Mouse (Mus musculus) bone marrow, adult 2 months (tissue): ENCODE data around the gene Cog4. TPM values are rescaled to one million over a fixed set of nuclear protein-coding genes. Genes with fewer than 3 reads are reported as not detected.
A peak's percentile ranks its signal among the peaks of the same experiment; 100 is the strongest.

ENCODE experiments used
- H3K27ac ChIP-seq: fragments of 200-500 bp; 2 replicates; pipeline ENCODE4 v1.5.1; 2012; ENCODE audit warnings: low read depth, mild to moderate bottlenecking, control low read depth, inconsistent platforms, low read length; ENCODE audit not compliant: control insufficient read depth, poor library complexity, insufficient read depth
- H3K4me1 ChIP-seq: fragments of 200-500 bp; 2 replicates; pipeline ENCODE4 v1.6.1; 2011; ENCODE audit warnings: low read length; ENCODE audit not compliant: control insufficient read depth, insufficient read depth
- H3K4me3 ChIP-seq: fragments of 200-500 bp; replicated peaks from 2 replicates; pipeline ENCODE3; 2011; ENCODE audit warnings: mild to moderate bottlenecking, low read depth, low read length, control low read depth; ENCODE audit not compliant: control insufficient read depth
- CTCF ChIP-seq: fragments of 200-500 bp; IDR thresholded peaks from 2 replicates; pipeline ENCODE4 v1.5.1; 2011; ENCODE audit warnings: low read length, control low read depth; ENCODE audit not compliant: control insufficient read depth, insufficient read depth
- POLR2A ChIP-seq: fragments of 200-500 bp; IDR thresholded peaks from 2 replicates; pipeline ENCODE4 v1.6.1; 2011; ENCODE audit warnings: low read depth, mild to moderate bottlenecking, control low read depth, low read length, borderline replicate concordance; ENCODE audit not compliant: control insufficient read depth
- WGBS: fragments of 180-500 bp; shearing (Covaris S2); methylation state at CpG from one replicate; pipeline ENCODE4 v1.1.7; 2018; 5-methylcytosine and 5-hydroxymethylcytosine counted together
- polyA plus RNA-seq: library from polyadenylated mRNA; stranded (reverse); fragments of >200 nt; gene quantifications from 2 replicates; pipeline ENCODE4 v1.2.4, GENCODE M21; 2011; ENCODE audit warnings: low replicate concordance; ENCODE audit not compliant: missing spikeins, insufficient read depth, insufficient read length

Gene Cog4
- polyA plus RNA-seq, 1 experiment = 59.9 TPM

GRCm38 (mm10) chr8:110889904-110890470, 43.6 kb downstream of the Cog4 start:
- Histone ChIP-seq H3K4me3 (no peak overlapping the region), H3K4me1 (0 out of 2 replicates have a peak, but pooled peaks cover 1% of the 10 kb centered on the region), H3K27ac (no peak overlapping the region)
- WGBS = 85% methylated on average over 12 of the region's 12 CpGs
- TF ChIP-seq CTCF (no peak), POLR2A (no peak)

- 88% methylated on average over 7 of the region's 7 CpGs for WGBS
Measured at GRCm38 (mm10) chr8:110892040-110892439, 45.6 kb downstream of the Cog4 start.

GRCm38 (mm10) chr8:110892913-110893312, 46.5 kb downstream of the Cog4 start:
- H3K4me3 ChIP-seq = no peak overlapping the region
- TF ChIP-seq POLR2A = no peak
- H3K4me1 ChIP-seq = 0 out of 2 replicates have a peak, but pooled peaks cover 2% of the 10 kb centered on the region
- 73% methylated on average over 2 of the region's 2 CpGs for WGBS
- no peak overlapping the region for H3K27ac ChIP-seq

More at GRCm38 (mm10) chr8:110892040-110892439, 45.6 kb downstream of the Cog4 start:
- Histone ChIP-seq H3K4me3 (no peak overlapping the region), H3K27ac (no peak overlapping the region), H3K4me1 (0 out of 2 replicates have a peak, but pooled peaks cover 2% of the 10 kb centered on the region)
- TF ChIP-seq POLR2A (no peak), CTCF (no peak)

GRCm38 (mm10) chr8:110894851-110895250, 48.5 kb downstream of the Cog4 start:
- 73% methylated on average over 10 of the region's 10 CpGs for WGBS
- Histone ChIP-seq H3K4me3 (peak overlapping the region; percentile 15), H3K27ac (peak overlapping the region; percentile 14; the same call in 1 of the 2 replicates), H3K4me1 (0 out of 2 replicates have a peak, but pooled peaks cover 2% of the 10 kb centered on the region)
- TF ChIP-seq CTCF = no peak
- TF ChIP-seq POLR2A = no peak

GRCm38 (mm10) chr8:110895254-110895653, 48.9 kb downstream of the Cog4 start:
- 54% methylated on average over 9 of the region's 9 CpGs for WGBS
- Histone ChIP-seq H3K4me3 (peak overlapping the region; percentile 15), H3K4me1 (0 out of 2 replicates have a peak, but pooled peaks cover 2% of the 10 kb centered on the region), H3K27ac (peak overlapping the region; percentile 68)
- TF ChIP-seq POLR2A (no peak), CTCF (no peak)

GRCm38 (mm10) chr8:110895812-110896211, 49.4 kb downstream of the Cog4 start:
- TF ChIP-seq CTCF (no peak), POLR2A (no peak)
- Histone ChIP-seq H3K4me1 (0 out of 2 replicates have a peak, but pooled peaks cover 2% of the 10 kb centered on the region), H3K27ac (peak overlapping the region; percentile 68), H3K4me3 (no peak overlapping the region)
- WGBS = 74% methylated on average over 13 of the region's 13 CpGs

GRCm38 (mm10) chr8:110897495-110897894, 51.1 kb downstream of the Cog4 start:
- H3K4me3 ChIP-seq = no peak overlapping the region
- H3K4me1 ChIP-seq = 0 out of 2 replicates have a peak, but pooled peaks cover 2% of the 10 kb centered on the region
- 89% methylated on average over 6 of the region's 6 CpGs for WGBS
- no peak overlapping the region for H3K27ac ChIP-seq
- TF ChIP-seq CTCF = no peak
- no peak for TF ChIP-seq POLR2A

- WGBS = 85% methylated on average over 3 of the region's 3 CpGs
- no peak overlapping the region for H3K4me3 ChIP-seq
- peaks cover under 1% of the 10 kb centered on the region; the same call in 1 of the 2 replicates for H3K4me1 ChIP-seq
- no peak overlapping the region for H3K27ac ChIP-seq
- TF ChIP-seq CTCF = no peak
- no peak for TF ChIP-seq POLR2A
Measured at GRCm38 (mm10) chr8:110901056-110901455, 54.7 kb downstream of the Cog4 start.
